Comparison of ENCODE assay signal across 9 mouse cellular contexts in the genomic region with DNA sequence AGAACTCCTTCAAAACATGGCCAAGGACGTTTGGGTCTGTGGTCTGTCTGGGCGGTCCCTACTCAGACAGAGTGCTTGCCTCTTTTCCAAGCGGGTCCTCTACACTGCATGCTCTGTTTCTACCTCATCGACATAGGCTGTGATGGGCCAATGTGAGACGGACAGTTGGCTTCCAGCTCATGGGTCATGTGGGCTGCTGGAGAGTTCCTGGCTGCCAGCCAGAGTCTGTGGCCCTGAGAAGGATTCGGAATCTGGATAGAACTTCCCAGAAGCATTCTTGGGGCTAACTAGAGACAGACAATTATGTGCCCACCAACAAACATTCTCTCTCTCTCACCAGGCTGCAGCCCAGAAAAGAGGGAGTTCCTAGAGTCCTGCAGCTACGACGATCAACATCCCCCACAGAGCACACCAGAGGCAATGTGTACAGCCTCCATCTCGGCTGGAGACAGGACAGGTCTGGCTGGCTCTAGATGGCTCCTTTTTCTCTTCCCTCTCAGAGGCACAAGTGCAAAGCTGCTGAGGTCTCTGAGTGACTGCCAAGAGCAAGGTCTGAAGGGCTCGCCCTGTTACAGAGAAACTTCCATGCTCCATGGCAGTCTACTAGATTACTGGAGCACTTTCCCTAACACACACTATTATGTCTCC. TPM values are rescaled to one million over a fixed set of nuclear protein-coding genes. Genes with fewer than 3 reads are reported as not detected.
DNase-seq lines count a peak whose midpoint lies in the region; ATAC-seq and TF ChIP-seq lines count a peak whose summit lies in the region.
"Had no signal": no experiment of that assay in that cellular context is flagged by ENCODE, and none has a peak within 500 bp of the region (broad histone marks: within the 10 kb centered on the region; RNA-seq: fewer than 3 reads in every experiment).

No protein-coding gene starts in this region.

- 32% methylated on average over 10 of the region's 10 CpGs for WGBS in heart, postnatal 0 days

- H3K9ac ChIP-seq in heart, postnatal 0 days (replicated peaks; ENCODE audit: low read depth, low read length) = no peak overlapping the region
- H3K9ac ChIP-seq: liver, embryonic 15.5 days had no signal

- peak; percentile 85 for ATAC-seq in heart, postnatal 0 days (ENCODE audit: insufficient read depth, low read depth)

- TF ChIP-seq CTCF in heart, postnatal 0 days (IDR thresholded peaks at IDR 0.05; ENCODE audit: low read depth) = no peak

- H3K4me2 ChIP-seq in heart, postnatal 0 days (ENCODE audit: low read depth, low read length) = 0 out of 2 replicates have a peak overlapping the region, but pooled peaks have one; percentile 3
- H3K4me2 ChIP-seq: liver, embryonic 15.5 days had no signal

- DNase-seq in heart, adult 18-20 months = peak; percentile 60 to 68
- no peak for DNase-seq in heart, postnatal 25 days (ENCODE audit: low spot score)
- DNase-seq in Muller cell, postnatal 12 days (ENCODE audit: inconsistent ontology term) = peak; percentile 83
- DNase-seq in cerebellum, adult 18-20 months = peak; percentile 48 to 55
- peak; percentile 53 for DNase-seq in heart, postnatal 0 days (ENCODE audit: low spot score)
- no peak for DNase-seq in spleen, adult 12 weeks (ENCODE audit: low spot score)
- no peak for DNase-seq in layer of hippocampus, adult 18-20 months (ENCODE audit: low spot score in 2 of 2)
- no peak for DNase-seq in right cerebral cortex, adult 2 months (ENCODE audit: low spot score in 2 of 2)

- TF ChIP-seq EP300 in heart, postnatal 0 days (IDR thresholded peaks at IDR 0.05; ENCODE audit: low read depth) = no peak

- H3K4me1 ChIP-seq in heart, postnatal 0 days (ENCODE audit: control insufficient read depth, insufficient read depth) = peaks cover 25% of the 10 kb centered on the region
- H3K4me1 ChIP-seq: liver, embryonic 15.5 days had no signal

- peaks cover 73% of the 10 kb centered on the region for H3K36me3 ChIP-seq in heart, postnatal 0 days (replicated peaks; ENCODE audit: control insufficient read depth, insufficient read depth, low read length)

- no peaks in the 10 kb centered on the region for H3K27me3 ChIP-seq in heart, postnatal 0 days (ENCODE audit: control insufficient read depth, insufficient read depth, low read length)
- H3K27me3 ChIP-seq: liver, embryonic 15.5 days had no signal

- H3K9me3 ChIP-seq in heart, postnatal 0 days (replicated peaks; ENCODE audit: control insufficient read depth, low read length) = no peaks in the 10 kb centered on the region
- H3K9me3 ChIP-seq: liver, embryonic 15.5 days had no signal

- intact Hi-C loops in heart, postnatal 25 days (cut with DNase I) = no loop called here

- H3K27ac ChIP-seq in heart, postnatal 0 days (ENCODE audit: low read depth) = peak overlapping the region; percentile 82
- H3K27ac ChIP-seq: liver, embryonic 15.5 days had no signal

- no peak overlapping the region for H3K4me3 ChIP-seq in heart, postnatal 0 days (ENCODE audit: low read depth, low read length)
- H3K4me3 ChIP-seq: liver, embryonic 15.5 days had no signal

RNA-seq across cellular contexts. Expression of gene Hnrnph1, which starts 26.7 kb away (rescaled TPM):
- 10 to 100 TPM; 97.0 to 99.6 TPM for total RNA-seq in heart, adult 18-20 months (2021)
- 100 to 1,000 TPM; 102 to 128 TPM for total RNA-seq in heart, postnatal 25 days (2021)
- 75.1 and 76.4 TPM in 2 replicates for total RNA-seq in heart, postnatal 0 days (2014; rRNA removed; ENCODE audit: low replicate concordance)
- 106 and 117 TPM in 2 replicates for polyA plus RNA-seq in heart, postnatal 0 days (2015; fragmentation: Nextera tagmentation; extraction: Ambion mirVana)
- total RNA-seq in layer of hippocampus, adult 18-20 months (2021) = 100 to 1,000 TPM; 258 to 268 TPM

RNA-seq across cellular contexts. Expression of gene Rufy1, which starts 27.4 kb away (rescaled TPM):
- total RNA-seq in heart, adult 18-20 months (2021) = 10 to 100 TPM; 28.3 to 35.5 TPM
- 10 to 100 TPM; 27.6 to 29.5 TPM for total RNA-seq in heart, postnatal 25 days (2021)
- total RNA-seq in heart, postnatal 0 days (2014; rRNA removed; ENCODE audit: low replicate concordance) = 22.8 and 24.9 TPM in 2 replicates
- 29.2 and 29.8 TPM in 2 replicates for polyA plus RNA-seq in heart, postnatal 0 days (2015; fragmentation: Nextera tagmentation; extraction: Ambion mirVana)
- 10 to 100 TPM; 30.4 to 30.9 TPM for total RNA-seq in layer of hippocampus, adult 18-20 months (2021)

RNA-seq across cellular contexts. Expression of gene Cby3, which starts 49.2 kb away (rescaled TPM):
- total RNA-seq in heart, adult 18-20 months (2021) = not detected
- not detected for total RNA-seq in heart, postnatal 25 days (2021)
- total RNA-seq in heart, postnatal 0 days (2014; rRNA removed; ENCODE audit: low replicate concordance) = not detected in 2 replicates
- 0.18 TPM in 1 of 2 replicates, not detected in the other for polyA plus RNA-seq in heart, postnatal 0 days (2015; fragmentation: Nextera tagmentation; extraction: Ambion mirVana)
- total RNA-seq in layer of hippocampus, adult 18-20 months (2021) = not detected
- polyA plus RNA-seq: liver, embryonic 15.5 days had no signal

Comparison
In these comparisons a context has a peak if more than half of its experiments do, and no peak if none do; other contexts are left out.
1. DNase-seq: peak in heart, adult 18-20 months (2 of 2), Muller cell, postnatal 12 days (single experiment), cerebellum, adult 18-20 months (2 of 2) and heart, postnatal 0 days (single experiment); none in heart, postnatal 25 days (single experiment), spleen, adult 12 weeks (single experiment), layer of hippocampus, adult 18-20 months (0 of 2) and right cerebral cortex, adult 2 months (0 of 2).